Mouse (Mus musculus) layer of hippocampus, adult 2 months (tissue): ENCODE measurements around the gene Dph6. TPM values are rescaled to one million over a fixed set of nuclear protein-coding genes. Genes with fewer than 3 reads are reported as not detected.

Experiments
- DNase-seq, 2 experiments: peaks; one replicate each; pipeline ENCODE4 v3.0.0; 2022; ENCODE audit warnings: low spot score in 2 of 2
- H3K27ac ChIP-seq: fragments of 200-600 bp; 2 replicates; pipeline ENCODE4 v1.8.1; 2022
- H3K4me3 ChIP-seq: fragments of 200-600 bp; 2 replicates; pipeline ENCODE4 v1.8.1; 2022; ENCODE audit warnings: mild to moderate bottlenecking
- CTCF ChIP-seq: fragments of 200-600 bp; conservative IDR thresholded peaks from 2 replicates; pipeline ENCODE4 v1.8.1; 2022; ENCODE audit warnings: antibody characterized with exemption, mild to moderate bottlenecking, moderate library complexity
- total RNA-seq, 2 experiments: library from RNA; stranded (reverse); gene quantifications; 2 replicates each; pipeline ENCODE4 v1.2.3; 2021

Dph6 gene
- total RNA-seq, 2 experiments from 2014 or later: 12.4 to 14.3 TPM

DNA sequence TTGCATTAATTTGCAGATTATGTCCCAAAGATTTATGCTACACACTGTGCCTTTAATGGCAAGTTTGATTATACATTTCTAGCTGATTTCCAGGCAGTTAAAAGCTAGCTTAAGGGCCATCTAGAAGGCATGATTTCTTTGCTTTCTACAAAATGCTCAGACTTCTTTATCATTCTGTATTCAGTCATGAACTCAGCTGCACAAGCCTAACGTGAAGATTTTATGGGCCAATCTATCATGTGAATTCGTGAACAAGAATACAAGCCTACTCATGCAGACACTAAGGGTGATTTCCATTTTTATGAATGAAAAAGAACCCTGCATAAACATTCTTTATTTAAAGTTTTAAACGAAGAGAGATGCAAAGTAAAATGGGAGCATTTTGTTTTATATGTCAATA, 162.4 kb downstream of the Dph6 start:
- Histone ChIP-seq H3K27ac (no peak overlapping the region), H3K4me3 (no peak overlapping the region)
- no peak for DNase-seq
- TF ChIP-seq CTCF: no peak

DNA sequence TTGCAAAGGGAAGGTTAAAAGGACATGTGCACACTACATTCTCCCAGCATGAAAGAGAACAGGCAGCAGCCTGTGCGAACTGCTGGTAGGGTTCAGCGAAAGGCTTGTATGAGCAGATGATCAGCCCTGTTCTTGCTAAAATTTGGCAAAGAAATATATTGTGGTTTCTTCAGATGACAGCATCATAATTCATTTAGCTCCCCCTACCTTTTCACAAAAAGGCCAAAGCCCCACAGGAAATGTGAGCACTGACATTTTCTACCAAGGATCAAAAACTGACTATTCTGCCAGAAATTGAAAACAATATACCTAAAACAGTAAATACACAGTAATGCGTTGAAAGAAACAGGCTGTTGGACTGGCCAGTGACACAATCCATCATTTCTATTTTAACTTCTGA, 162.9 kb downstream of the Dph6 start:
- no peak for DNase-seq
- H3K27ac ChIP-seq: no peak overlapping the region

GRCm38 (mm10) chr2:114486980-114487379, 167.8 kb downstream of the Dph6 start:
- no peak overlapping the region for H3K27ac ChIP-seq

More for the DNA sequence above, 162.9 kb downstream of the Dph6 start:
- H3K4me3 ChIP-seq: no peak overlapping the region
- TF ChIP-seq CTCF: no peak

More at GRCm38 (mm10) chr2:114486980-114487379, 167.8 kb downstream of the Dph6 start:
- DNase-seq: peak in 1 of 2 experiments; percentile 4
- H3K4me3 ChIP-seq: no peak overlapping the region
- TF ChIP-seq CTCF: no peak
